Mouse (Mus musculus): ENCODE results near the gene Stx4a. TPM values are rescaled to one million over a fixed set of nuclear protein-coding genes. Genes with fewer than 3 reads are reported as not detected.
"Not testable (repeated sequence)": the region's sequence is repeated elsewhere in the genome, so short reads cannot be mapped to it uniquely, and the experiment has no call there.

Stx4a gene
- total RNA-seq, 1 experiment from 2014 or later: 82.4 TPM

GRCm38 (mm10) chr7:127810650-127811049 is 13.4 kb upstream of the Stx4a start:
- no peak for ATAC-seq (replicated peaks in 1 of 2; ENCODE audit: insufficient read depth in 1 of 2, low FRiP score in 2 of 2, low TSS enrichment in 1 of 2, low read depth in 1 of 2, poor library complexity in 2 of 2, severe bottlenecking in 2 of 2)

- no peak for ATAC-seq (replicated peaks in 1 of 2; ENCODE audit: insufficient read depth in 1 of 2, low FRiP score in 2 of 2, low TSS enrichment in 1 of 2, low read depth in 1 of 2, poor library complexity in 2 of 2, severe bottlenecking in 2 of 2)
Observed at GRCm38 (mm10) chr7:127811240-127811639, 12.9 kb upstream of the Stx4a start.

GRCm38 (mm10) chr7:127812292-127812691 is 11.8 kb upstream of the Stx4a start:
- ATAC-seq (replicated peaks in 1 of 2; ENCODE audit: insufficient read depth in 1 of 2, low FRiP score in 2 of 2, low TSS enrichment in 1 of 2, low read depth in 1 of 2, poor library complexity in 2 of 2, severe bottlenecking in 2 of 2): no peak

- ATAC-seq (replicated peaks in 1 of 2; ENCODE audit: insufficient read depth in 1 of 2, low FRiP score in 2 of 2, low TSS enrichment in 1 of 2, low read depth in 1 of 2, poor library complexity in 2 of 2, severe bottlenecking in 2 of 2): no peak
Observed at GRCm38 (mm10) chr7:127813821-127814220, 10.3 kb upstream of the Stx4a start.

- no peak for ATAC-seq (replicated peaks in 1 of 2; ENCODE audit: insufficient read depth in 1 of 2, low FRiP score in 2 of 2, low TSS enrichment in 1 of 2, low read depth in 1 of 2, poor library complexity in 2 of 2, severe bottlenecking in 2 of 2)
Observed at GRCm38 (mm10) chr7:127814241-127814921, 9.7 kb upstream of the Stx4a start.

GRCm38 (mm10) chr7:127815116-127815665 is 8.9 kb upstream of the Stx4a start:
- ATAC-seq (replicated peaks in 1 of 2; ENCODE audit: insufficient read depth in 1 of 2, low FRiP score in 2 of 2, low TSS enrichment in 1 of 2, low read depth in 1 of 2, poor library complexity in 2 of 2, severe bottlenecking in 2 of 2): no peak

- peak; percentile 68 to 83 for ATAC-seq (replicated peaks in 1 of 2; ENCODE audit: insufficient read depth in 1 of 2, low FRiP score in 2 of 2, low TSS enrichment in 1 of 2, low read depth in 1 of 2, poor library complexity in 2 of 2, severe bottlenecking in 2 of 2)
Observed at GRCm38 (mm10) chr7:127815954-127816821, 7.9 kb upstream of the Stx4a start.

GRCm38 (mm10) chr7:127817053-127817452 is 7.0 kb upstream of the Stx4a start:
- no peak for ATAC-seq (replicated peaks in 1 of 2; ENCODE audit: insufficient read depth in 1 of 2, low FRiP score in 2 of 2, low TSS enrichment in 1 of 2, low read depth in 1 of 2, poor library complexity in 2 of 2, severe bottlenecking in 2 of 2)

GRCm38 (mm10) chr7:127817776-127818175 is 6.3 kb upstream of the Stx4a start:
- ATAC-seq (replicated peaks in 1 of 2; ENCODE audit: insufficient read depth in 1 of 2, low FRiP score in 2 of 2, low TSS enrichment in 1 of 2, low read depth in 1 of 2, poor library complexity in 2 of 2, severe bottlenecking in 2 of 2): no peak

- no peak; a peak in 1 of 4 replicates for ATAC-seq (replicated peaks in 1 of 2; ENCODE audit: insufficient read depth in 1 of 2, low FRiP score in 2 of 2, low TSS enrichment in 1 of 2, low read depth in 1 of 2, poor library complexity in 2 of 2, severe bottlenecking in 2 of 2)
Observed at GRCm38 (mm10) chr7:127820836-127821509, 3.1 kb upstream of the Stx4a start.

- ATAC-seq (replicated peaks in 1 of 2; ENCODE audit: insufficient read depth in 1 of 2, low FRiP score in 2 of 2, low TSS enrichment in 1 of 2, low read depth in 1 of 2, poor library complexity in 2 of 2, severe bottlenecking in 2 of 2): no peak
Observed at GRCm38 (mm10) chr7:127822494-127822893, 1.6 kb upstream of the Stx4a start.

GRCm38 (mm10) chr7:127823236-127824171 is 590 bp upstream of the Stx4a start:
- no peak for ATAC-seq (replicated peaks in 1 of 2; ENCODE audit: insufficient read depth in 1 of 2, low FRiP score in 2 of 2, low TSS enrichment in 1 of 2, low read depth in 1 of 2, poor library complexity in 2 of 2, severe bottlenecking in 2 of 2)

GRCm38 (mm10) chr7:127835550-127835949 is 11.5 kb downstream of the Stx4a start:
- no peak for ATAC-seq (replicated peaks in 1 of 2; ENCODE audit: insufficient read depth in 1 of 2, low FRiP score in 2 of 2, low TSS enrichment in 1 of 2, low read depth in 1 of 2, poor library complexity in 2 of 2, severe bottlenecking in 2 of 2)

GRCm38 (mm10) chr7:127837473-127837872 is 13.4 kb downstream of the Stx4a start:
- no peak for ATAC-seq (replicated peaks in 1 of 2; ENCODE audit: insufficient read depth in 1 of 2, low FRiP score in 2 of 2, low TSS enrichment in 1 of 2, low read depth in 1 of 2, poor library complexity in 2 of 2, severe bottlenecking in 2 of 2)

GRCm38 (mm10) chr7:127837878-127838277 is 13.8 kb downstream of the Stx4a start:
- not testable (repeated sequence) for ATAC-seq (replicated peaks in 1 of 2; ENCODE audit: insufficient read depth in 1 of 2, low FRiP score in 2 of 2, low TSS enrichment in 1 of 2, low read depth in 1 of 2, poor library complexity in 2 of 2, severe bottlenecking in 2 of 2)

- not testable (repeated sequence) for ATAC-seq (replicated peaks in 1 of 2; ENCODE audit: insufficient read depth in 1 of 2, low FRiP score in 2 of 2, low TSS enrichment in 1 of 2, low read depth in 1 of 2, poor library complexity in 2 of 2, severe bottlenecking in 2 of 2)
Observed at GRCm38 (mm10) chr7:127840031-127840430, 15.9 kb downstream of the Stx4a start.

- peak; percentile 50 to 54 for ATAC-seq (replicated peaks in 1 of 2; ENCODE audit: insufficient read depth in 1 of 2, low FRiP score in 2 of 2, low TSS enrichment in 1 of 2, low read depth in 1 of 2, poor library complexity in 2 of 2, severe bottlenecking in 2 of 2)
Observed at GRCm38 (mm10) chr7:127840886-127841285, 16.8 kb downstream of the Stx4a start.

All from hematopoietic stem cell, adult 5-6 weeks (primary cell).